Mouse (Mus musculus) heart, embryonic 15.5 days (tissue): ENCODE data around the gene Cbx3. TPM values are rescaled to one million over a fixed set of nuclear protein-coding genes. Genes with fewer than 3 reads are reported as not detected.
"Not testable (repeated sequence)": the region's sequence is repeated elsewhere in the genome, so short reads cannot be mapped to it uniquely, and the experiment has no call there.

ENCODE experiments used
- ATAC-seq: fragments of 200-750 bp; cut with Nextera tagmentation; replicated peaks from 2 replicates; pipeline ENCODE4 v1.8.0; 2017; ENCODE audit warnings: low read depth, moderate TSS enrichment; ENCODE audit not compliant: insufficient number of reproducible peaks, insufficient read depth, low FRiP score
- H3K27ac ChIP-seq: fragments of 300-500 bp; sonication (generic); 2 replicates; pipeline ENCODE4 v1.5.1; 2015; ENCODE audit warnings: mild to moderate bottlenecking, inconsistent platforms
- H3K27me3 ChIP-seq: fragments of 300-500 bp; sonication (generic); 2 replicates; pipeline ENCODE4 v1.6.1; 2015; ENCODE audit warnings: inconsistent platforms
- H3K36me3 ChIP-seq: fragments of 300-500 bp; sonication (generic); 2 replicates; pipeline ENCODE4 v1.6.1; 2015; ENCODE audit warnings: mild to moderate bottlenecking, inconsistent platforms
- H3K4me1 ChIP-seq: fragments of 300-500 bp; sonication (generic); replicated peaks from 2 replicates; pipeline ENCODE4 v1.6.1; 2015; ENCODE audit warnings: inconsistent platforms
- H3K4me2 ChIP-seq: fragments of 300-500 bp; sonication (generic); 2 replicates; pipeline ENCODE4 v1.6.1; 2015; ENCODE audit warnings: inconsistent platforms, mild to moderate bottlenecking, moderate library complexity
- H3K4me3 ChIP-seq: fragments of 300-500 bp; sonication (generic); 2 replicates; pipeline ENCODE4 v1.5.1; 2015; ENCODE audit warnings: mild to moderate bottlenecking, inconsistent platforms
- H3K9ac ChIP-seq: fragments of 300-500 bp; sonication (generic); 2 replicates; pipeline ENCODE4 v1.6.1; 2015; ENCODE audit warnings: mild to moderate bottlenecking, inconsistent platforms
- H3K9me3 ChIP-seq: fragments of 300-500 bp; sonication (generic); replicated peaks from 2 replicates; pipeline ENCODE4 v1.6.1; 2016; ENCODE audit warnings: inconsistent platforms
- WGBS: fragments of 180-500 bp; shearing (Covaris S2); methylation state at CpG from one replicate; pipeline ENCODE4 v1.1.7; 2015; ENCODE audit warnings: mixed read lengths; 5-methylcytosine and 5-hydroxymethylcytosine counted together
- polyA plus RNA-seq: library from polyadenylated mRNA; unstranded; fragments of >200 nt; fragmentation: Nextera tagmentation; extraction: Ambion mirVana; gene quantifications from 2 replicates; pipeline ENCODE4 v1.2.1, GENCODE M21; 2015

Gene Cbx3
- polyA plus RNA-seq, 1 experiment from 2014 or later, result 311 TPM

DNA sequence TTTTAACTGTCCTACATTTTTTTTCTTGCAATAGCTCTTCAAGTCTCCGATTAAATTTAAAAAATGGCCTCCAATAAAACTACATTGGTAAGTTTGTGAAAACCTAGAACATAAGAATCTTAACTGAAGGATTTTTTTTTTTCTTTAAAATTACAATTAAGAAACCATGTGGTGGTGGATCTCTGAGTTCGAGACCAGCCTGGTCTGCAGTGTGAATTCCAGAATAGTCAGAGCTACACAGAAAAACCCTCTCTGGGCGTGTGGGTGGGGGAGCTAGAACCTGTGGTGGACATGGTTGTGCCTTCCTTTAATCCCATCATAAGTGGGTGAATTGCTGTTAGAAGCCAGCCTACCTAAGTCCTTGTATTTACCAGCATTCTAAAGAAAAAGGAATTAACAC, 1.6 kb downstream of the Cbx3 start:
- Histone ChIP-seq H3K9me3 (no peaks in the 10 kb centered on the region), H3K36me3 (peaks cover 34% of the 10 kb centered on the region), H3K4me2 (peak overlapping the region; percentile 60), H3K27me3 (no peaks in the 10 kb centered on the region), H3K27ac (peak overlapping the region; percentile 52; the same call in 1 of the 2 replicates), H3K4me1 (peaks cover 21% of the 10 kb centered on the region), H3K9ac (peak overlapping the region; percentile 44), H3K4me3 (peak overlapping the region; percentile 68)
- ATAC-seq, result no peak
- WGBS, result 18% methylated on average over 3 of the region's 3 CpGs

DNA sequence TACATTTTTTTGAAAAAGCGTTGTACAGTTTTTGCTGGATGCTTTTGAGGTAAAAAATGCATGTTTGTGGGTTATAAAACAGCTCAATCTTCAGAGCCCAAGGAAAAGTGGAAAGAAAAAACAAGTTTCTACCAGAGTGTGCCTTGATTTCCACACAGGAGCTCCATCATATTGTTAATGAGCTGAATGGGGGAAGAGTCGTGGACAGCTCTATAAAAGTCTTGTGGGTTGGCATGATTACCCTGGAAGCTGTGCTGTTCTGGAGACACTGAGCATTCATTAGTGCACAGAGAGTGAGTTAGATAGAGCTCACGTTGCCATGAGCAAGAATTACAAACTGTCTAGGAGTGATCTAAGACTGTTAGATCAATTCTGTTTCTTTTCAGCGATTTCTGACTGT, 2.1 kb downstream of the Cbx3 start:
- peak overlapping the region; percentile 60 for H3K4me2 ChIP-seq
- H3K9ac ChIP-seq, result peak overlapping the region; percentile 44; the same call in 1 of the 2 replicates
- H3K27me3 ChIP-seq, result no peaks in the 10 kb centered on the region
- peak overlapping the region; percentile 52; the same call in 1 of the 2 replicates for H3K27ac ChIP-seq
- no peaks in the 10 kb centered on the region for H3K9me3 ChIP-seq
- 41% methylated on average over 4 of the region's 4 CpGs for WGBS
- peaks cover 35% of the 10 kb centered on the region for H3K36me3 ChIP-seq
- H3K4me1 ChIP-seq, result peaks cover 18% of the 10 kb centered on the region
- no peak for ATAC-seq
- peak overlapping the region; percentile 68 for H3K4me3 ChIP-seq

GRCm38 (mm10) chr6:51479136-51479731, 9.1 kb downstream of the Cbx3 start:
- Histone ChIP-seq H3K4me3 (no peak overlapping the region), H3K27me3 (no peaks in the 10 kb centered on the region), H3K9ac (no peak overlapping the region), H3K9me3 (no peaks in the 10 kb centered on the region), H3K27ac (no peak overlapping the region), H3K4me1 (no peaks in the 10 kb centered on the region), H3K36me3 (peaks cover 70% of the 10 kb centered on the region), H3K4me2 (no peak overlapping the region)
- ATAC-seq, result no peak
- 86% methylated on average over 4 of the region's 4 CpGs for WGBS

GRCm38 (mm10) chr6:51481548-51481947, 11.4 kb downstream of the Cbx3 start:
- no peaks in the 10 kb centered on the region for H3K27me3 ChIP-seq
- peaks cover 58% of the 10 kb centered on the region for H3K36me3 ChIP-seq
- WGBS, result 93% methylated on average over 8 of the region's 8 CpGs
- no peak overlapping the region for H3K27ac ChIP-seq
- H3K9ac ChIP-seq, result no peak overlapping the region
- ATAC-seq, result no peak
- no peaks in the 10 kb centered on the region for H3K9me3 ChIP-seq
- H3K4me3 ChIP-seq, result no peak overlapping the region
- no peak overlapping the region for H3K4me2 ChIP-seq
- H3K4me1 ChIP-seq, result peaks cover 4% of the 10 kb centered on the region; the same call in 1 of the 2 replicates

DNA sequence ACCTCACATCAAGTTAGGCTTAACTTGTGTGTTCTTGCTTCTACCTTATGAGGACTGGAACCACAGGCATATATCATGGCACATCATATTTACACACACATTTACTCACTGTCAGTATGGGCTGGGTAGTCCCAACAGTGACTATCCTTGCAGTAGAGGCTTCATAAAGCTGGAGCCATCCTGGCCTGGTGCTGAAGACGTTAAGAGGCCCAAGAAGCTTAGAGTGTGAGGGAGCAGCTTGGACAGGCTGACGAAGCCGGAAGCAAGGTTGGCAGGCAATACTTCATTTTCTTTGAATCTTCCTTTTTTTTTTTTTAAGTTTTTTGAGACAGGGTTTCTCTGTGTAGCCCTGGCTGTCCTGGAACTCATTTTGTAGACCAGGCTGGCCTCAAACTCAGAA, 13.7 kb downstream of the Cbx3 start:
- H3K4me2 ChIP-seq, result no peak overlapping the region
- ATAC-seq, result no peak
- 0 out of 2 replicates have a peak, but pooled peaks cover 2% of the 10 kb centered on the region for H3K9me3 ChIP-seq
- H3K9ac ChIP-seq, result no peak overlapping the region
- no peak overlapping the region for H3K4me3 ChIP-seq
- H3K4me1 ChIP-seq, result peaks cover 4% of the 10 kb centered on the region; the same call in 1 of the 2 replicates
- 89% methylated on average over 3 of the region's 3 CpGs for WGBS
- peaks cover 41% of the 10 kb centered on the region for H3K36me3 ChIP-seq
- no peaks in the 10 kb centered on the region for H3K27me3 ChIP-seq
- H3K27ac ChIP-seq, result no peak overlapping the region

DNA sequence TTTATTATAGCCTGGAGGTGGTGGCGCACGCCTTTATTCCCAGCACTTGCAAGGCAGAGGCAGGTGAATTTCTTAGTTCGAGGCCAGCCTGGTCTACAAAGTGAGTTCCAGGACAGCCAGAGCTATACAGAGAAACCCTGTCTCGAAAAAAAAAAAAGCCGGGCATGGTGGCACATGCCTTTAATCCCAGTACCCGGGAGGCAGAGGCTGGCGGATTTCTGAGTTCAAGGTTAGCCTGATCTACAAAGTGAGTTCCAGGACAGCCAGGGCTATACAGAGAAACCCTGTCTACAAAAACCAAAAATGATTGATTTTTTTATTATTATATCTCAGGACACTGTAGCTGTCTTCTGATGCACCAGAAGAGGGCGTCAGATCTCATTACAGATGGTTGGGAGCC, 14.4 kb downstream of the Cbx3 start:
- not testable (repeated sequence) for H3K27me3 ChIP-seq, H3K9ac ChIP-seq, H3K9me3 ChIP-seq, H3K4me3 ChIP-seq, H3K4me2 ChIP-seq, H3K27ac ChIP-seq, ATAC-seq, H3K4me1 ChIP-seq
- 84% methylated on average over 8 of the region's 8 CpGs for WGBS
- H3K36me3 ChIP-seq, result peaks cover 34% of the 10 kb centered on the region

GRCm38 (mm10) chr6:51485646-51486045, 15.5 kb downstream of the Cbx3 start:
- Histone ChIP-seq H3K4me3 (no peak overlapping the region), H3K36me3 (peaks cover 23% of the 10 kb centered on the region), H3K27ac (no peak overlapping the region), H3K4me1 (peaks cover 8% of the 10 kb centered on the region), H3K9ac (no peak overlapping the region), H3K9me3 (0 out of 2 replicates have a peak, but pooled peaks cover 2% of the 10 kb centered on the region), H3K27me3 (no peaks in the 10 kb centered on the region), H3K4me2 (no peak overlapping the region)
- WGBS, result 46% methylated on average over 2 of the region's 2 CpGs
- ATAC-seq, result no peak

DNA sequence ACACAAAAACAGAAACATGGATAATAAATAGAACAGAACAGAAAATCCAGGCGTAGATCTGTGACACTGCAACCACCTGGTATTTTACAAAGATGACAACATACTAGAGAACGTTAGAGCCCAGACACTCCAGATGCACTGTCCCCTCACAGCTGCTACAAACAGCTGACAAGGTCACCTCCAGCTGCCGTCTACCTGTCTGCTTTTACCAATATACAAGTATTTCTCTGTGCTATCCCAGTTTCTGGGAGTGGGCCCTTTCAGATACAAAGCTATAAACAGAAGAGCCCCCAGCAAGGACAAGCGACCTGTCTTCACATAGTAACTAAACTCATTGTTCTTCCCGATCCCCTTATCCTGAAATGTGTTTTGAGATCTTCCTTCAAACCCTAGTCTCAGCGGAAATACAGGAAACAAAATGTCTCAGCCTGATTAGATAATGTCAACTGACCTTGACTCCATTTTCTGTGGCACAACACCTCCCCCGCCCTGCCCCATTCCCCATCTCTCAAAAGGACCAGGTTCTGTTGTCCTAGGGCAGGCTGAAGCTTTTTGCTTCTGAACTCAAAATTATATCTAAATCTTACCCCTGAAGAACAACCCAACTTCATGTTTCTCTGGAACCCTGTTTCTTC, 16.0 kb downstream of the Cbx3 start:
- no peak overlapping the region for H3K27ac ChIP-seq
- H3K4me1 ChIP-seq, result peaks cover 8% of the 10 kb centered on the region
- H3K9ac ChIP-seq, result no peak overlapping the region
- WGBS, result 30% methylated on average over 7 of the region's 7 CpGs
- no peaks in the 10 kb centered on the region for H3K27me3 ChIP-seq
- H3K4me2 ChIP-seq, result no peak overlapping the region
- no peak for ATAC-seq
- H3K9me3 ChIP-seq, result 0 out of 2 replicates have a peak, but pooled peaks cover 2% of the 10 kb centered on the region
- no peak overlapping the region for H3K4me3 ChIP-seq
- H3K36me3 ChIP-seq, result peaks cover 18% of the 10 kb centered on the region

- Histone ChIP-seq H3K4me3 (no peak overlapping the region), H3K27ac (no peak overlapping the region), H3K9ac (no peak overlapping the region), H3K4me1 (peaks cover 8% of the 10 kb centered on the region), H3K36me3 (peaks cover 14% of the 10 kb centered on the region), H3K4me2 (no peak overlapping the region), H3K27me3 (no peaks in the 10 kb centered on the region), H3K9me3 (0 out of 2 replicates have a peak, but pooled peaks cover 2% of the 10 kb centered on the region)
- 74% methylated on average over 5 of the region's 5 CpGs for WGBS
- ATAC-seq, result no peak
These were observed 16.6 kb downstream of the Cbx3 start for GRCm38 (mm10) chr6:51486731-51487130.

DNA sequence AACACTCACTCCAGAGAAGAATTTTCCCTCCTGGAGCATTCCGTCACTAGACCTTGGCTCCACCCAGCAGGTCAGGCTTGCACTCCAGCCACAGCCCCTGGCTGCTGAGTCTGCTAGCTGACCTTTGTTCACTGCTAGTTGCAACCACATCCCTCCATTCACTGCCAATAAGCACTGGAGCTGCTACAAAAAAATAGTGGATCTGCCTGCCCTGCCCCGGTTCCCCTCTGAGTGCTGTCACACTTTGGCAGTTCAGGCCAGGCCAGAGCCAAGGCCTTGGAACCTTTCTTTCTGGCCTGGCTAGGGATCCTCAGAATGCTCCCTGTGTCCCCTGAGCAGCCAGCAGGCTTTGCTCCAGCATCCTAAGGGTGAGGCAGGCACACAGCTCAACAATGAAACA, 19.6 kb downstream of the Cbx3 start:
- H3K27ac ChIP-seq, result peak overlapping the region; percentile 53
- H3K9ac ChIP-seq, result no peak overlapping the region
- H3K4me2 ChIP-seq, result no peak overlapping the region
- H3K27me3 ChIP-seq, result no peaks in the 10 kb centered on the region
- no peak for ATAC-seq
- no peaks in the 10 kb centered on the region for H3K36me3 ChIP-seq
- WGBS, result 23% methylated on average over 2 of the region's 2 CpGs
- 0 out of 2 replicates have a peak, but pooled peaks cover 2% of the 10 kb centered on the region for H3K9me3 ChIP-seq
- no peak overlapping the region for H3K4me3 ChIP-seq
- H3K4me1 ChIP-seq, result peaks cover 8% of the 10 kb centered on the region

- no peaks in the 10 kb centered on the region for H3K9me3 ChIP-seq
- H3K27ac ChIP-seq, result no peak overlapping the region
- H3K27me3 ChIP-seq, result no peaks in the 10 kb centered on the region
- no peak overlapping the region for H3K4me2 ChIP-seq
- no peak for ATAC-seq
- H3K36me3 ChIP-seq, result no peaks in the 10 kb centered on the region
- no peak overlapping the region for H3K9ac ChIP-seq
- WGBS, result 59% methylated on average over 8 of the region's 8 CpGs
- H3K4me1 ChIP-seq, result no peaks in the 10 kb centered on the region
- no peak overlapping the region for H3K4me3 ChIP-seq
These were observed 27.4 kb downstream of the Cbx3 start for GRCm38 (mm10) chr6:51497321-51498111.
